Mouse (Mus musculus): ENCODE data around the gene Slc23a3. TPM values are rescaled to one million over a fixed set of nuclear protein-coding genes. Genes with fewer than 3 reads are reported as not detected.

Slc23a3 gene
- polyA plus RNA-seq, 1 experiment from 2014 or later, result 0.20 TPM

DNA sequence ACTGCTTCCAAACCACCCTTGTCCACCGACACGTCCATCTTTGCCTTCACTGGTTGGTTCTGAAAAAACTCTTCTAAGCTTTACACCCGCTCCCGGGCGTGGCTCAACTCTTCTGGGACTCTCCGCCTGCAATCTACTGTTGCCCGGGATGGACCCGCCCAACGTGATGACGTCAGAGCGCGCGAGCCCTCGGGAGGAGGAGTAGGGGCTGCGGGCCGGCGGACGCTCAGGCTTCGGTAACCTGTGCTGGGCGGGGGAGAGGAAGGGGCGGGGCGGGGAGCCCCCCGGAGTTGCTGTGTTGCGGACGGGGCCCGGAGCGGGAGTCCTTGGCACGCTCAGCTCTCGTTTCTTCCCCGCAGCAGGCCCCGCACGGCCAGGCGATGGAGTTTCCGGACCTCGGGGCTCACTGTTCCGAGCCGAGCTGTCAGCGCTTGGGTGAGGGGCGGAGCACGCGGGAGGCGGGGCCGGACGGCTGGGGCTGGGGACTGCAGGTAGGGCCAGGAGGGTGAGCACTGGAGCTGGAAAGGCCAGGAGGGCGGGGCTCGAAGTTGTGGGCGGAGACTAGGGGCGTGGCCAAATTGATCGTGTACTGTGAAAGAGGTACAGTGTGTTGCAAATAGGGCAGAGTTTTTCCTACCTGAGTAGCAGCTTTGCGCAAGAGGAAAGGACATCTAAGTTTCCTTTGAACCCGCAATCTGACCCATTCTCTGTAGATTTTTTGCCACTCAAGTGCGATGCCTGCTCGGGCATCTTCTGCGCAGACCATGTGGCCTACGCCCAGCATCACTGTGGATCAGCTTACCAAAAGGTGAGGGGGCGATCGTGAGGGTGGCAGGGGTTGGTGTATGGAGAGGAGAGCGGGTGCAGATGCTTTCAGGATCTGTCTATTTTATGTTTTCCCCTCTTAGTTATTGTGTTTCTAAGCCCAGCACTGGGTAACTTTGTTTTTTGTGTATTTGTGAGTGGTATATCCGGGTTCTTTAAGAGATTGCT, 35.1 kb upstream of the Slc23a3 start, which contains the start of gene Zfand2b:
Gene Zfand2b, plus strand, starts transcription at position 175 of the 993 bp plus-strand sequence.
- Histone ChIP-seq H3K9ac (peak within 1 kb of the TSS; percentile 60), H3K9me3 (ENCODE audit: low read depth, low read length) (no peaks in the 10 kb centered on the region), H3K4me3 (ENCODE audit: low read depth, low read length) (peak within 1 kb of the TSS; percentile 77), H3K4me2 (peak within 1 kb of the TSS; percentile 83), H3K27me3 (ENCODE audit: insufficient read depth, low read length) (no peaks in the 10 kb centered on the region), H3K36me3 (ENCODE audit: insufficient read depth) (peaks cover 38% of the 10 kb centered on the region), H3K27ac (ENCODE audit: low read depth) (peak within 1 kb of the TSS; percentile 80), H3K4me1 (ENCODE audit: insufficient read depth) (peaks cover 4% of the 10 kb centered on the region; the same call in 1 of the 2 replicates)
- TF ChIP-seq CTCF (IDR thresholded peaks at IDR 0.05; ENCODE audit: low read depth), result no peak
- DNase-seq (peak; percentile 98), ATAC-seq (ENCODE audit: insufficient read depth) (peak; percentile 98)
- WGBS, result under 1% methylated on average over 59 of the region's 59 CpGs

DNA sequence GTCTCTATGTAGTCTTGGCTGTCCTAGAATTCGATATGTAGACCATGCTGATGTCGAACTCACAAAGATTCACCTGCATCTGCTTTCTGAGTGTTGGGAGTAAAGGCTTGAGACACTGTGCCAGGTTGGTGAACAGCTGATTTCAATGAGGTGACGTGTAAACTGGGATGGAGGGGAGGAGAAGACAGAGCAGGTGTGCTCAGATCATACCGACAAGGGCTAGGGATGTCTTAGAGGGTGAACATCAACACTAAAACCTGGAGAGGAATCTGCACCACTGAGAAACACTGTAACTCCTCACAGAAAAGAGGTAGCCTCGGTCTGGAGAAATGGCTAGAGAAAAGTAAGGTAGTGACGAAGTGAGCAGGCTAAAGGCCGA, 34.4 kb upstream of the Slc23a3 start:
- peak overlapping the region; percentile 80 for H3K27ac ChIP-seq (ENCODE audit: low read depth)
- H3K27me3 ChIP-seq (ENCODE audit: insufficient read depth, low read length), result no peaks in the 10 kb centered on the region
- peaks cover 4% of the 10 kb centered on the region; the same call in 1 of the 2 replicates for H3K4me1 ChIP-seq (ENCODE audit: insufficient read depth)
- 9% methylated on average over 7 of the region's 7 CpGs for WGBS
- ATAC-seq (ENCODE audit: insufficient read depth) (no peak), DNase-seq (no peak)
- H3K4me2 ChIP-seq, result peak overlapping the region; percentile 83
- peaks cover 31% of the 10 kb centered on the region for H3K36me3 ChIP-seq (ENCODE audit: insufficient read depth)
- TF ChIP-seq CTCF (IDR thresholded peaks at IDR 0.05; ENCODE audit: low read depth), result no peak
- H3K9me3 ChIP-seq (ENCODE audit: low read depth, low read length), result no peaks in the 10 kb centered on the region
- peak overlapping the region; percentile 60 for H3K9ac ChIP-seq
- peak overlapping the region; percentile 77 for H3K4me3 ChIP-seq (ENCODE audit: low read depth, low read length)

DNA sequence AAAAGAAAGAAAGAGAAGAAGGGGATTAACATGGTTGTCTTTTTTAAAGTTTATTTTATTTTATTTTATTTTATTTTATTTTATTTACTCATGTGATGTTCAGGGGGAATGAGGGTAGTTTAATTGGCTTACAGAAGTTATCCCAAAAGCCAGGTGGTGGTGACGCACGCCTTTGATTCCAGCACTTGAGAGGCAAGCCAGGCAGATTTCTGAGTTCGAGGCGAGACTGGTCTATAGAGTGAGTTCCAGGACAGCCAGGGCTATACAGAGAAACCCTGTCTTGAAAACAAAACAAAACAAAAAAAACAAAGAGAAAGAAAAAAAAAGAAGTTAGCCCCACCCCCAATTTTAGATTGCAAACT, 26.5 kb upstream of the Slc23a3 start:
- Histone ChIP-seq H3K4me2 (no peak overlapping the region), H3K4me1 (ENCODE audit: insufficient read depth) (no peaks in the 10 kb centered on the region), H3K9me3 (ENCODE audit: low read depth, low read length) (no peaks in the 10 kb centered on the region), H3K9ac (no peak overlapping the region), H3K27me3 (ENCODE audit: insufficient read depth, low read length) (no peaks in the 10 kb centered on the region), H3K36me3 (ENCODE audit: insufficient read depth) (no peaks in the 10 kb centered on the region), H3K27ac (ENCODE audit: low read depth) (no peak overlapping the region), H3K4me3 (ENCODE audit: low read depth, low read length) (no peak overlapping the region)
- 68% methylated on average over 4 of the region's 4 CpGs for WGBS
- no peak for ATAC-seq (ENCODE audit: insufficient read depth)
- DNase-seq, result no peak
- TF ChIP-seq CTCF (IDR thresholded peaks at IDR 0.05; ENCODE audit: low read depth), result no peak

- Histone ChIP-seq H3K36me3 (ENCODE audit: insufficient read depth) (no peaks in the 10 kb centered on the region), H3K4me2 (no peak overlapping the region), H3K9me3 (ENCODE audit: low read depth, low read length) (no peaks in the 10 kb centered on the region), H3K27ac (ENCODE audit: low read depth) (no peak overlapping the region), H3K4me3 (ENCODE audit: low read depth, low read length) (no peak overlapping the region), H3K9ac (no peak overlapping the region), H3K4me1 (ENCODE audit: insufficient read depth) (no peaks in the 10 kb centered on the region), H3K27me3 (ENCODE audit: insufficient read depth, low read length) (no peaks in the 10 kb centered on the region)
- DNase-seq (no peak), ATAC-seq (ENCODE audit: insufficient read depth) (no peak)
- WGBS, result 47% methylated on average over 5 of the region's 5 CpGs
- TF ChIP-seq CTCF (IDR thresholded peaks at IDR 0.05; ENCODE audit: low read depth), result no peak
Observed at GRCm38 (mm10) chr1:75159540-75160255, 26.0 kb upstream of the Slc23a3 start.

DNA sequence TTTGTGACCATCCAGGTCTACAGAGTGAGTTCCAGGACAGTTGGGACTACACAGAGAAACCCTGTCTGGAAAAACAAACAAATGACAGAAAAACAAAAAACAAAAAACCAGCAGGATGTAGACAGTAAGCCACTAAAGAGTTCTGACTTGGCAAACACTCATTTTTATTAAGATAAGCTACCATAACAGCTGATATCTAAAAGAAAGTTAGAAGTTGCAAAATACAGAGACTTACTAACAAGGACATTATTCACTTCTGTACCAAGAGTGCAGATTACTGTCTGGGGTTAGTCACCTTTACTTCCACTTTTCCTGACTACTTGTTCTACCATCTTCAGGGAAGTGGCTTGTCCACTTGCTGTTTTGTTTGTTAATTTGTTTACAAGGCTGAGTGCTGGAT, 25.3 kb upstream of the Slc23a3 start:
- DNase-seq (no peak), ATAC-seq (ENCODE audit: insufficient read depth) (no peak)
- Histone ChIP-seq H3K36me3 (ENCODE audit: insufficient read depth) (no peaks in the 10 kb centered on the region), H3K9ac (no peak overlapping the region), H3K9me3 (ENCODE audit: low read depth, low read length) (no peaks in the 10 kb centered on the region), H3K4me2 (no peak overlapping the region), H3K4me1 (ENCODE audit: insufficient read depth) (no peaks in the 10 kb centered on the region), H3K27ac (ENCODE audit: low read depth) (no peak overlapping the region), H3K27me3 (ENCODE audit: insufficient read depth, low read length) (no peaks in the 10 kb centered on the region), H3K4me3 (ENCODE audit: low read depth, low read length) (no peak overlapping the region)
- no peak for TF ChIP-seq CTCF (IDR thresholded peaks at IDR 0.05; ENCODE audit: low read depth)

DNA sequence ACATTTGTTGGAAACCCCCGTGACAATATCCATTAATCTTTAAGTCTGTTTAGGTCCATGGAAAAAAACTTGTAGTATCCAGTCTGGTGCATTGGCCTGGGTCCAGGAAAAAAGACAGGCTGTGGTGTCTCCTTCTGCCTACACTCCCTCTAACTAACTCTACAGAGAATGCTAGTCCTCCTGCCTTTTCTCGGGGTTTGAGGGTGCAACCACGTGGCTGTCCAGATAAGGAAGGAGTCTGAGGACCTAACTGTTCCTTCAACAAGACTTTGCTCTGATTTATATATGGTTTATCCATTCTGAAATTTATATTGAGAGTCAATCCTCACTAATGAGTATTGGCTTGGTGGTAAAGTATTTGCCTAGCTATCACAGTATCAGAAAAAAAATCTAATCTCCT, 22.1 kb upstream of the Slc23a3 start:
- no peak overlapping the region for H3K9ac ChIP-seq
- H3K9me3 ChIP-seq (ENCODE audit: low read depth, low read length), result no peaks in the 10 kb centered on the region
- H3K27me3 ChIP-seq (ENCODE audit: insufficient read depth, low read length), result no peaks in the 10 kb centered on the region
- no peaks in the 10 kb centered on the region for H3K4me1 ChIP-seq (ENCODE audit: insufficient read depth)
- no peaks in the 10 kb centered on the region for H3K36me3 ChIP-seq (ENCODE audit: insufficient read depth)
- TF ChIP-seq CTCF (IDR thresholded peaks at IDR 0.05; ENCODE audit: low read depth), result no peak
- no peak overlapping the region for H3K27ac ChIP-seq (ENCODE audit: low read depth)
- 32% methylated on average over 3 of the region's 3 CpGs for WGBS
- ATAC-seq (ENCODE audit: insufficient read depth) (no peak), DNase-seq (no peak)
- H3K4me2 ChIP-seq, result no peak overlapping the region
- H3K4me3 ChIP-seq (ENCODE audit: low read depth, low read length), result no peak overlapping the region

- Histone ChIP-seq H3K4me2 (no peak overlapping the region), H3K4me1 (ENCODE audit: insufficient read depth) (no peaks in the 10 kb centered on the region), H3K9me3 (ENCODE audit: low read depth, low read length) (no peaks in the 10 kb centered on the region), H3K27me3 (ENCODE audit: insufficient read depth, low read length) (no peaks in the 10 kb centered on the region), H3K27ac (ENCODE audit: low read depth) (no peak overlapping the region), H3K9ac (no peak overlapping the region), H3K36me3 (ENCODE audit: insufficient read depth) (peaks cover 51% of the 10 kb centered on the region), H3K4me3 (ENCODE audit: low read depth, low read length) (no peak overlapping the region)
- ATAC-seq (ENCODE audit: insufficient read depth), result no peak
- no peak for TF ChIP-seq CTCF (IDR thresholded peaks at IDR 0.05; ENCODE audit: low read depth)
- no peak for DNase-seq
- 81% methylated on average over 4 of the region's 4 CpGs for WGBS
Observed at GRCm38 (mm10) chr1:75148727-75149126, 15.0 kb upstream of the Slc23a3 start.

All from lung, embryonic 14.5 days (tissue).